Mouse (Mus musculus): ENCODE data around the gene Hmg20b.

DNA sequence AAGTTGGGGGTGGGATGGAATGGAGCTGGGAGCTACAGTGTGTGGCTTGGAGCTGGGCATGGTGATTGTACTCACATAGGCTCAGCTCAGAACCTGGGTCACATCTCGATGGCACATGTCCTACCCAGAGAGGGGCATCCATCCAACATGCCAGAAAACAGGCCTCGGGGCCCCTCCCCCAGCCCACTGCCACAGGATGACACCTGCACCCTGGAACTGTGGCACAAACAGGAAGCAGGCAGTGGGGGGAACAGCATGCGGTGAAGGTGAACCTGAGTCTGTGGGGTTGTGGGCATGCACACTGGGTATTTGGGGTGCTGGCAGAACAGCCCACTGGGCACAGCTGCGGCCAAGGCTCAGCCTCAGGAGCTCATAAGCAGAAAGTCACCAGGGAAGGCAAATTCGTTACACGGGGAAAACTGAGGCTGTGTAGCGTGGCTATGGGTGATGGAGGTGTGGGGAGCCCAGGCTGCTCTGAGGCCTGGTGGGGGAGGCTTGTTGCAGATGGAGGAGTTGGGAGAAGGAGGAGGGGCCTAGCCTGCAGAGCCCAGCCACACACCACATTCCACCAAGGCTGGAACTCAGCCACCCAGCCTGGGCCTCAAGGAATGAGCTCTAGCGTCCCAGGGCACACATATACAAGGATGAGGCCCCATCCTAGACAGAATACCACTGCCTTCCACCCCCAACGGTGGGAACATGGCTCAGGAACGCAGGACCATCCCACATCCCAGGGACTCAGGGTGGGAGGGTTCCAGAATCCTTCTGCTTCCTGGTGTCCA is 20.9 kb downstream of the Hmg20b start:
- TF ChIP-seq CTCF (IDR thresholded peaks at IDR 0.05; ENCODE audit: control insufficient read depth, insufficient read depth, insufficient read length) (no peak), MYOG (IDR thresholded peaks at IDR 0.05; ENCODE audit: control insufficient read depth, extremely low read depth, insufficient read length) (no peak), USF1 (IDR thresholded peaks at IDR 0.05; ENCODE audit: low read depth) (no peak), FOSL1 (IDR thresholded peaks at IDR 0.05; ENCODE audit: insufficient read depth, low read length, poor library complexity, severe bottlenecking) (no peak), MAX (IDR thresholded peaks at IDR 0.05) (no peak), MYOD1 (IDR thresholded peaks at IDR 0.05; ENCODE audit: control insufficient read depth, insufficient read length, low read depth) (no peak)
